Mouse (Mus musculus): Measurements from ENCODE around the gene Ttll6. TPM values are rescaled to one million over a fixed set of nuclear protein-coding genes. Genes with fewer than 3 reads are reported as not detected.

Gene Ttll6
- not detected for total RNA-seq (2023)

DNA sequence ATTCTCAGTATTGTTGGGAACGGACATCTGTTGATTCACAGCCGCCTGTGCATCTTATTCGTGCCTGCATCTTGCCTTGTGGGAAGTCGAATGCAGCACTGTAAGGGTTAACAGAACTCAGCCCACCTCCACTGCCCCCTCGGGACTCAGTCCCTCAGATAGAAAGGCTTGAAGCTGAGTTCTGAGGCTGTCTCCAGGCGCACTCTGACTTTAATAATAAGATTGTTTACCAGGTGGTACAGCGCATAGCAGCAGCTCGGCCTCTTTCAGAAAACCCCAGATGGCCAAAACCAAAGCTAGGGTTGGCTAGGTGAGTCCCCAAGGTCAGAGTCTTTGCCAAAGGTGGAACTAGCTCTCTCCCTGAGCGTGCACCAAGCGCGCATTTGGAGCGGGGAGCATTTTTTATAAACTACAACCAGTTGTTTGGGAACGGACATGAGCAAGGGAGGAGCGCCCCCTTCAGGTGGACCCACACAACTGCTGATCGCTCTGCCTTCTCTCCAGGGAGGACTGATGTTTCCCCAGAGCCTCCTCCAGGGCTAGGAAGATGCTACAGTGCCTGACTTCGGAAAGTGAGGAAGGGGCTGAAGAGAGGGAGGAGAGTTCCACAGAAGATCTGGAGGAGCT lies at the start of gene Ttll6:
TSS of gene Ttll6 (plus strand) at position 548 of the 627 bp plus-strand sequence.

DNA sequence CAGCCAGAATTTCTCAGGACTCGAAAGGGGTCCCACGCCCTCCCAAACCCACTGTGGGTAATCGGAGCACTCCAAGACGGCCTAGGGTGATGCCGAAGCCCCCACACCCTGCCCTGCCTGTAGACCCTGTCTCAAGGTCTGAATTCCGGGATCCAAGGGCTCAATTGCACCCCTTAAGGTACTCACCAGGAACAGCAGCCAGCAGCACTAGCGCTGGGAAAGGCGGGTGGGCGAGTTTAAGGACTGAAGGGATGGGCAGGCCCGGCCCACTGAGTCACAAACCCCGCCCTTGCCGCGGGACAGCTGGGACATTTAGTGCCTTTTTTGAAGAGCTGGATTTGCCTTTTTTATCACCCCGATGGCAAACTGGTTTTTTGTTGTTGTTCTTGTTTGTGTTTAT lies 21.8 kb upstream of the Ttll6 start, which contains the start of gene Calcoco2:
TSS of gene Calcoco2 (minus strand) at position 214 of the 400 bp plus-strand sequence.

DNA sequence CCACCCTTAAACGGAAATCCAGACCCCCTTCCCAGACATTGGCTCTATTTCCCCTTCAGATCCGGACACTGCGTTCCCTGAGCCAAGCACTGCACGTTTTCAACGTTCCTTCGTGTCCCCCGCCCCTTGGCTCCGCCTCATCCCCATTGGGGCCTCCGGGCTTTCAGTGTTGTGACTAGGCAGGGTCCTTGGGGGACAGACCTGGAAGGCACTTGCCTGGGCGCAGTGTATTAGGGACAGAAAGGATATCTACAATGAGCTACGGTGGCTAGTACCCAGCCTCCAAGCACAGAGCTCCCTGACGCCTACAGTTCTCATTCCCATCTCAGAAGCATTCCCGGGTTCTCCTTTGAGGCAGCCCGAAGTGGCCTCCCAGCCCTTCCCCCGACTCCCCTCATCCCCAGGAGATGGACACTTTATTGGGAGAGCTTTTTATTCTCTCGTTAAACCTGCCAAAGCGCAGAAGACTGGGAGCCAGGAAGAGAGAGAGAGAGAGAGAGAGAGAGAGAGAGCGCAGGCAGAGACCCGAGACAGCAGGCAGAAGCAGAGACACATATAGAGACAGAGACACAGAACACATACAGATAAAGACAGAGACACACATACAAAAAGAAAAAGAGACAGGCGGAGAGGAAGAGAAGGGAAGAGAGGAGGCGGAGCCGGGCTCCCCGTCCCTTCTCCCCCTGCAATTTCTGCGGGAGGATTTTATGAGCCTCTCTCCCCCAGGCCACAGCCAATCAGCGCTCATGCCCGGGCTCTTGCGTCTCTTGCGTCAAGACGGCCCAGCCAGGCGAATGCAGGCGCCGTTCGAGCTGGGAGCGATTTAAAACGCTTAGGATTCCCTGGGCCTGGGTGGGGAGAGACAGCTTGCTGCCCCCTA lies 60.2 kb downstream of the Ttll6 start, which contains the start of gene Hoxb13:
TSS of gene Hoxb13 (plus strand) at position 796 of the 880 bp plus-strand sequence.

Other genes starting within 250 kb of the Ttll6 start
- not detected for gene B4galnt2, start 218.9 kb upstream of the Ttll6 start, total RNA-seq (2023)
- not detected for gene Igf2bp1, start 127.8 kb upstream of the Ttll6 start, total RNA-seq (2023)
- gene Gip, start 109.2 kb upstream of the Ttll6 start, total RNA-seq (2023): not detected
- 10 to 100 TPM; 54.4 to 61.7 TPM for gene Snf8, start 98.9 kb upstream of the Ttll6 start, total RNA-seq (2023)
- gene Ube2z, start 68.4 kb upstream of the Ttll6 start, total RNA-seq (2023): 10 to 100 TPM; 30.2 to 32.2 TPM
- 100 to 1,000 TPM in 1 of 2 experiments, 10 to 100 TPM in 1; 94.9 to 107 TPM for gene Atp5g1, start 58.1 kb upstream of the Ttll6 start, total RNA-seq (2023)
- gene Calcoco2, start 21.8 kb upstream of the Ttll6 start, total RNA-seq (2023): not detected
- gene Hoxb13, start 60.5 kb downstream of the Ttll6 start, total RNA-seq (2023): not detected
- gene Hoxb9, start 137.7 kb downstream of the Ttll6 start, total RNA-seq (2023): not detected
- gene Hoxb8, start 148.1 kb downstream of the Ttll6 start, total RNA-seq (2023): not detected
- not detected for gene Hoxb7, start 152.8 kb downstream of the Ttll6 start, total RNA-seq (2023)
- not detected for gene Hoxb6, start 158.7 kb downstream of the Ttll6 start, total RNA-seq (2023)
- not detected for gene Hoxb5, start 169.6 kb downstream of the Ttll6 start, total RNA-seq (2023)
- 1 to 10 TPM; 2.2 to 5.1 TPM for gene Hoxb4, start 184.5 kb downstream of the Ttll6 start, total RNA-seq (2023)
- 1 to 10 TPM in 1 of 2 experiments, under 1 TPM in 1; 0.99 to 1.7 TPM for gene Hoxb3, start 189.5 kb downstream of the Ttll6 start, total RNA-seq (2023)
- not detected for gene Hoxb2, start 216.7 kb downstream of the Ttll6 start, total RNA-seq (2023)
- 1 to 10 TPM in 1 of 2 experiments, under 1 TPM in 1; 0.70 to 1.1 TPM for gene Hoxb1, start 232.0 kb downstream of the Ttll6 start, total RNA-seq (2023)

All from neutrophil, adult 83 days (primary cell).